ENCODE assay signal across 14 mouse cellular contexts in genomic region chr2:77266011-77266410, GRCm38 (mm10). TPM values are rescaled to one million over a fixed set of nuclear protein-coding genes. Genes with fewer than 3 reads are reported as not detected.
DNase-seq lines count a peak whose midpoint lies in the region; ATAC-seq lines count a peak whose summit lies in the region.
"Had no signal": no experiment of that assay in that cellular context is flagged by ENCODE, and none has a peak within 500 bp of the region (broad histone marks: within the 10 kb centered on the region; RNA-seq: fewer than 3 reads in every experiment).

No protein-coding gene starts in this region.

- H3K27ac ChIP-seq in kidney, embryonic 14.5 days (ENCODE audit: low read depth, low read length): no peak overlapping the region
- H3K27ac ChIP-seq in forebrain, embryonic 13.5 days: no peak overlapping the region
- no peak overlapping the region; the same call in 1 of the 2 replicates for H3K27ac ChIP-seq in forebrain, embryonic 16.5 days (ENCODE audit: low read length)
- H3K27ac ChIP-seq: embryonic facial prominence, embryonic 12.5 days; forebrain, embryonic 15.5 days; hindbrain, embryonic 13.5 days; stomach, embryonic 15.5 days had no signal

- no peak overlapping the region for H3K9ac ChIP-seq in kidney, embryonic 14.5 days (ENCODE audit: low read depth, low read length)
- no peak overlapping the region for H3K9ac ChIP-seq in forebrain, embryonic 13.5 days
- H3K9ac ChIP-seq in forebrain, embryonic 16.5 days (replicated peaks; ENCODE audit: low read depth, low read length): no peak overlapping the region
- H3K9ac ChIP-seq: embryonic facial prominence, embryonic 12.5 days; forebrain, embryonic 15.5 days; hindbrain, embryonic 13.5 days; stomach, embryonic 15.5 days had no signal

- 62% methylated on average over 3 of the region's 3 CpGs for WGBS in kidney, embryonic 14.5 days
- WGBS in forebrain, embryonic 13.5 days: 76% methylated on average over 3 of the region's 3 CpGs
- WGBS in forebrain, embryonic 16.5 days: 79% methylated on average over 3 of the region's 3 CpGs

- no peak for ATAC-seq in kidney, embryonic 14.5 days (ENCODE audit: low FRiP score, low TSS enrichment)
- no peak for ATAC-seq in forebrain, embryonic 13.5 days
- ATAC-seq in forebrain, embryonic 16.5 days: no peak
- ATAC-seq: activated CD4-positive, CD25-positive, alpha-beta regulatory T cell, adult 4 months; forebrain, embryonic 15.5 days had no signal

- no peaks in the 10 kb centered on the region for H3K36me3 ChIP-seq in kidney, embryonic 14.5 days (ENCODE audit: control insufficient read depth, insufficient read depth, low read length)
- no peaks in the 10 kb centered on the region; the same call in 1 of the 2 replicates for H3K36me3 ChIP-seq in forebrain, embryonic 13.5 days (ENCODE audit: poor library complexity, severe bottlenecking)
- H3K36me3 ChIP-seq in forebrain, embryonic 16.5 days (ENCODE audit: control insufficient read depth, insufficient read depth): no peaks in the 10 kb centered on the region
- H3K36me3 ChIP-seq: embryonic facial prominence, embryonic 12.5 days; forebrain, embryonic 15.5 days; hindbrain, embryonic 13.5 days; stomach, embryonic 15.5 days had no signal

- H3K9me3 ChIP-seq in kidney, embryonic 14.5 days (ENCODE audit: control insufficient read depth, low read length): no peaks in the 10 kb centered on the region
- H3K9me3 ChIP-seq in forebrain, embryonic 13.5 days (replicated peaks): no peaks in the 10 kb centered on the region
- H3K9me3 ChIP-seq in forebrain, embryonic 16.5 days (ENCODE audit: control insufficient read depth, low read length): no peaks in the 10 kb centered on the region
- H3K9me3 ChIP-seq: embryonic facial prominence, embryonic 12.5 days; forebrain, embryonic 15.5 days; hindbrain, embryonic 13.5 days; stomach, embryonic 15.5 days had no signal

- H3K4me1 ChIP-seq in kidney, embryonic 14.5 days (ENCODE audit: control insufficient read depth, insufficient read depth, low read length): peaks cover 43% of the 10 kb centered on the region
- H3K4me1 ChIP-seq in forebrain, embryonic 13.5 days: peaks cover 34% of the 10 kb centered on the region
- peaks cover 26% of the 10 kb centered on the region for H3K4me1 ChIP-seq in forebrain, embryonic 16.5 days (replicated peaks; ENCODE audit: control insufficient read depth, insufficient read depth, low read length)

- DNase-seq in adrenal gland, postnatal 14 days: peak; percentile 16
- no peak for DNase-seq in adrenal gland, adult 8-10 months
- peak; percentile 52 for DNase-seq in kidney, postnatal 10 days
- peak; percentile 70 for DNase-seq in cerebellum, adult 9-11 months
- peak; percentile 39 for DNase-seq in lung, postnatal 10 days
- DNase-seq: heart, adult 18-20 months had no signal

- H3K27me3 ChIP-seq in kidney, embryonic 14.5 days (ENCODE audit: control insufficient read depth, insufficient read depth, low read length): no peaks in the 10 kb centered on the region
- no peaks in the 10 kb centered on the region for H3K27me3 ChIP-seq in forebrain, embryonic 13.5 days
- H3K27me3 ChIP-seq in forebrain, embryonic 16.5 days (replicated peaks; ENCODE audit: control insufficient read depth, insufficient read depth, low read length): no peaks in the 10 kb centered on the region
- H3K27me3 ChIP-seq: embryonic facial prominence, embryonic 12.5 days; forebrain, embryonic 15.5 days; hindbrain, embryonic 13.5 days; stomach, embryonic 15.5 days had no signal

- no peak overlapping the region for H3K4me3 ChIP-seq in kidney, embryonic 14.5 days (ENCODE audit: low read length)
- H3K4me3 ChIP-seq in forebrain, embryonic 13.5 days: no peak overlapping the region
- no peak overlapping the region for H3K4me3 ChIP-seq in forebrain, embryonic 16.5 days (replicated peaks; ENCODE audit: low read length)
- H3K4me3 ChIP-seq: embryonic facial prominence, embryonic 12.5 days; forebrain, embryonic 15.5 days; hindbrain, embryonic 13.5 days; stomach, embryonic 15.5 days had no signal

- no peak overlapping the region for H3K4me2 ChIP-seq in kidney, embryonic 14.5 days (replicated peaks; ENCODE audit: low read depth, low read length)
- no peak overlapping the region for H3K4me2 ChIP-seq in forebrain, embryonic 13.5 days
- H3K4me2 ChIP-seq in forebrain, embryonic 16.5 days (ENCODE audit: low read length): no peak overlapping the region
- H3K4me2 ChIP-seq: embryonic facial prominence, embryonic 12.5 days; forebrain, embryonic 15.5 days; hindbrain, embryonic 13.5 days; stomach, embryonic 15.5 days had no signal

RNA-seq across cellular contexts. Expression of gene Sestd1, which starts 14.4 kb away (rescaled TPM):
- total RNA-seq in adrenal gland, postnatal 14 days (2021): 15.5 and 17.8 TPM in 2 replicates
- total RNA-seq in adrenal gland, adult 8-10 months (2022): 10 to 100 TPM; 18.8 to 23.2 (median 20.4) TPM
- 20.1 and 37.6 TPM in 2 replicates for polyA plus RNA-seq in kidney, embryonic 14.5 days (2014; fragmentation: Nextera tagmentation; extraction: Ambion mirVana)
- polyA plus RNA-seq in forebrain, embryonic 13.5 days (2015; fragmentation: Nextera tagmentation; extraction: Ambion mirVana): 27.0 and 27.9 TPM in 2 replicates
- polyA plus RNA-seq in forebrain, embryonic 16.5 days (2015; fragmentation: Nextera tagmentation; extraction: Ambion mirVana): 38.4 and 45.4 TPM in 2 replicates
